Mouse (Mus musculus) kidney, adult 9 months (tissue): Measurements from ENCODE around the gene Olfr297.

ENCODE experiments used
- DNase-seq: peaks from one replicate; pipeline ENCODE4 v3.0.0; 2022

Olfr297 gene

GRCm38 (mm10) chr7:86519668-86520067, at the start of gene Olfr297:
Gene Olfr297 (plus strand): TSS chr7:86519968.
- DNase-seq, result no peak

- DNase-seq, result no peak
These were observed 27.4 kb upstream of the Olfr297 start, which contains the start of gene Olfr298 for GRCm38 (mm10) chr7:86492384-86492783. Gene Olfr298 (minus strand): TSS chr7:86492484.
